Comparison of ENCODE assay signal across 8 mouse cellular contexts in genomic region chr9:41973775-41974657, GRCm38 (mm10).
A peak's percentile ranks its signal among the peaks of the same experiment; 100 is the strongest.
DNase-seq lines count a peak whose midpoint lies in the region; ATAC-seq and TF ChIP-seq lines count a peak whose summit lies in the region.

No protein-coding gene starts in this region.

- no peak overlapping the region for H3K4me2 ChIP-seq in forebrain, embryonic 15.5 days (replicated peaks)
- H3K4me2 ChIP-seq in liver, embryonic 14.5 days (ENCODE audit: low read depth): no peak overlapping the region

- peaks cover 43% of the 10 kb centered on the region for H3K36me3 ChIP-seq in forebrain, embryonic 15.5 days
- no peaks in the 10 kb centered on the region for H3K36me3 ChIP-seq in liver, embryonic 14.5 days (replicated peaks; ENCODE audit: control insufficient read depth, insufficient read depth, low read depth)

- no peak overlapping the region for H3K9ac ChIP-seq in forebrain, embryonic 15.5 days (replicated peaks)
- H3K9ac ChIP-seq in liver, embryonic 14.5 days (replicated peaks): no peak overlapping the region

- ATAC-seq in forebrain, embryonic 15.5 days (replicated peaks): peak; percentile 93
- no peak for ATAC-seq in liver, embryonic 14.5 days (ENCODE audit: insufficient read depth)
- no peak for ATAC-seq in erythroblast, adult 5-6 weeks (replicated peaks; ENCODE audit: low FRiP score, poor library complexity, severe bottlenecking)

- WGBS in forebrain, embryonic 15.5 days: 69% methylated on average over 25 of the region's 25 CpGs
- 61% methylated on average over 25 of the region's 25 CpGs for WGBS in liver, embryonic 14.5 days (ENCODE audit: insufficient replicate concordance)

- TF ChIP-seq CTCF in liver, embryonic 14.5 days (IDR thresholded peaks at IDR 0.05; ENCODE audit: low read depth): peak; percentile 60

- H3K4me1 ChIP-seq in forebrain, embryonic 15.5 days: peaks cover 21% of the 10 kb centered on the region
- H3K4me1 ChIP-seq in liver, embryonic 14.5 days (replicated peaks; ENCODE audit: control insufficient read depth in 2 of 2, insufficient read depth in 2 of 2, low read length in 1 of 2): no peaks in the 10 kb centered on the region

- 0 out of 2 replicates have a peak overlapping the region, but pooled peaks have one; percentile 20 for H3K27ac ChIP-seq in forebrain, embryonic 15.5 days (replicated peaks)
- H3K27ac ChIP-seq in liver, embryonic 14.5 days: no peak overlapping the region

- no peaks in the 10 kb centered on the region for H3K9me3 ChIP-seq in forebrain, embryonic 15.5 days
- H3K9me3 ChIP-seq in liver, embryonic 14.5 days (ENCODE audit: control insufficient read depth, low read length): no peaks in the 10 kb centered on the region

- DNase-seq in ovary, postnatal 36 days (ENCODE audit: low spot score): peak; percentile 60
- DNase-seq in ovary, postnatal 10 days (ENCODE audit: low spot score): no peak
- peak; percentile 43 for DNase-seq in cerebellum, adult 11-12 months
- peak; percentile 61 for DNase-seq in kidney, postnatal 10 days
- DNase-seq in liver, embryonic 14.5 days (ENCODE audit: low read depth in 3 of 3, low spot score in 3 of 3): no peak
- DNase-seq in retina, postnatal 7 days (ENCODE audit: low read depth, low spot score): peak; percentile 49

- no peaks in the 10 kb centered on the region for H3K27me3 ChIP-seq in forebrain, embryonic 15.5 days
- H3K27me3 ChIP-seq in liver, embryonic 14.5 days (ENCODE audit: control insufficient read depth, insufficient read depth, low read length): no peaks in the 10 kb centered on the region

- no peak overlapping the region for H3K4me3 ChIP-seq in forebrain, embryonic 15.5 days
- no peak overlapping the region for H3K4me3 ChIP-seq in liver, embryonic 14.5 days (ENCODE audit: insufficient read depth in 1 of 2, low read depth in 2 of 2, low read length in 2 of 2)

- TF ChIP-seq EP300 in liver, embryonic 14.5 days (IDR thresholded peaks at IDR 0.05; ENCODE audit: low read depth): no peak

Comparison
In these comparisons a context has a peak if more than half of its experiments do, and no peak if none do; other contexts are left out.
1. DNase-seq: peak in ovary, postnatal 36 days (single experiment), cerebellum, adult 11-12 months (single experiment), kidney, postnatal 10 days (single experiment) and retina, postnatal 7 days (single experiment); none in ovary, postnatal 10 days (single experiment) and liver, embryonic 14.5 days (0 of 3).